8 mouse cellular contexts compared by ENCODE assay signal in genomic region chr7:12880911-12881660, GRCm38 (mm10). TPM values are rescaled to one million over a fixed set of nuclear protein-coding genes. Genes with fewer than 3 reads are reported as not detected.
DNase-seq lines count a peak whose midpoint lies in the region; ATAC-seq and TF ChIP-seq lines count a peak whose summit lies in the region.

Zfp128 (plus strand) TSS chr7:12881177.

- H3K9ac ChIP-seq in heart, embryonic 15.5 days = peak within 1 kb of the TSS; percentile 71
- peak within 1 kb of the TSS; percentile 61 for H3K9ac ChIP-seq in liver, embryonic 14.5 days (replicated peaks)
- peak within 1 kb of the TSS; percentile 73 for H3K9ac ChIP-seq in neural tube, embryonic 11.5 days (ENCODE audit: low read length)
- peak within 1 kb of the TSS; percentile 68 for H3K9ac ChIP-seq in stomach, postnatal 0 days (ENCODE audit: low read length)

- H3K4me3 ChIP-seq in forebrain, embryonic 10.5 days = peak within 1 kb of the TSS; percentile 71
- peak within 1 kb of the TSS; percentile 84 for H3K4me3 ChIP-seq in heart, embryonic 15.5 days
- H3K4me3 ChIP-seq in liver, embryonic 14.5 days (ENCODE audit: insufficient read depth in 1 of 2, low read depth in 2 of 2, low read length in 2 of 2) = peak within 1 kb of the TSS; percentile 57 to 91
- peak within 1 kb of the TSS; percentile 68 for H3K4me3 ChIP-seq in neural tube, embryonic 11.5 days (ENCODE audit: low read depth, low read length)
- H3K4me3 ChIP-seq in stomach, postnatal 0 days (ENCODE audit: low read depth, low read length) = peak within 1 kb of the TSS; percentile 74

- peak; percentile 100 for ATAC-seq in heart, embryonic 15.5 days (replicated peaks; ENCODE audit: insufficient number of reproducible peaks, insufficient read depth, low FRiP score, low read depth)
- ATAC-seq in liver, embryonic 14.5 days (ENCODE audit: insufficient read depth) = peak; percentile 100
- peak; percentile 99 for ATAC-seq in neural tube, embryonic 11.5 days (ENCODE audit: insufficient read depth, low FRiP score, low TSS enrichment)
- ATAC-seq in stomach, postnatal 0 days (ENCODE audit: low FRiP score, low TSS enrichment) = peak; percentile 100

- TF ChIP-seq CTCF in liver, embryonic 14.5 days (IDR thresholded peaks at IDR 0.05; ENCODE audit: low read depth) = peak; percentile 34
- TF ChIP-seq CTCF in stomach, postnatal 0 days (IDR thresholded peaks at IDR 0.05; ENCODE audit: low read depth) = peak; percentile 17

- H3K27me3 ChIP-seq in forebrain, embryonic 10.5 days (ENCODE audit: poor library complexity, severe bottlenecking) = no peaks in the 10 kb centered on the region
- no peaks in the 10 kb centered on the region for H3K27me3 ChIP-seq in heart, embryonic 15.5 days
- no peaks in the 10 kb centered on the region for H3K27me3 ChIP-seq in liver, embryonic 14.5 days (ENCODE audit: control insufficient read depth, insufficient read depth, low read length)
- no peaks in the 10 kb centered on the region for H3K27me3 ChIP-seq in neural tube, embryonic 11.5 days (ENCODE audit: control insufficient read depth, insufficient read depth, low read length)
- H3K27me3 ChIP-seq in stomach, postnatal 0 days (ENCODE audit: control insufficient read depth, insufficient read depth, low read length) = no peaks in the 10 kb centered on the region

- H3K36me3 ChIP-seq in forebrain, embryonic 10.5 days (replicated peaks) = peaks cover 27% of the 10 kb centered on the region
- H3K36me3 ChIP-seq in heart, embryonic 15.5 days = peaks cover 18% of the 10 kb centered on the region
- H3K36me3 ChIP-seq in liver, embryonic 14.5 days (replicated peaks; ENCODE audit: control insufficient read depth, insufficient read depth, low read depth) = no peaks in the 10 kb centered on the region
- H3K36me3 ChIP-seq in neural tube, embryonic 11.5 days (ENCODE audit: control insufficient read depth, insufficient read depth, low read length) = peaks cover 5% of the 10 kb centered on the region; the same call in 1 of the 2 replicates
- peaks cover 6% of the 10 kb centered on the region; the same call in 1 of the 2 replicates for H3K36me3 ChIP-seq in stomach, postnatal 0 days (ENCODE audit: control insufficient read depth, insufficient read depth, low read length)

- H3K9me3 ChIP-seq in forebrain, embryonic 10.5 days = 0 out of 2 replicates have a peak, but pooled peaks cover under 1% of the 10 kb centered on the region
- H3K9me3 ChIP-seq in heart, embryonic 15.5 days (replicated peaks) = no peaks in the 10 kb centered on the region; the same call in 1 of the 2 replicates
- no peaks in the 10 kb centered on the region for H3K9me3 ChIP-seq in liver, embryonic 14.5 days (ENCODE audit: control insufficient read depth, low read length)
- H3K9me3 ChIP-seq in neural tube, embryonic 11.5 days (ENCODE audit: control insufficient read depth, low read length) = no peaks in the 10 kb centered on the region
- H3K9me3 ChIP-seq in stomach, postnatal 0 days (ENCODE audit: control insufficient read depth, low read length) = no peaks in the 10 kb centered on the region

- TF ChIP-seq EP300 in liver, embryonic 14.5 days (IDR thresholded peaks at IDR 0.05; ENCODE audit: low read depth) = no peak
- no peak for TF ChIP-seq EP300 in stomach, postnatal 0 days (optimal IDR thresholded peaks at IDR 0.05)

- peak within 1 kb of the TSS; percentile 74 for H3K4me2 ChIP-seq in heart, embryonic 15.5 days
- H3K4me2 ChIP-seq in liver, embryonic 14.5 days (ENCODE audit: low read depth) = peak within 1 kb of the TSS; percentile 72
- H3K4me2 ChIP-seq in neural tube, embryonic 11.5 days (ENCODE audit: low read depth) = peak within 1 kb of the TSS; percentile 66
- H3K4me2 ChIP-seq in stomach, postnatal 0 days (replicated peaks; ENCODE audit: low read depth) = peak within 1 kb of the TSS; percentile 82

- DNase-seq in CD8-positive naive resting alpha-beta T cell, adult 2 months (ENCODE audit: low read depth in 2 of 2, low spot score in 2 of 2) = peak; percentile 78 to 80
- DNase-seq in c-Kit-positive CD71-negative TER-119-negative erythroid progenitor cells, embryonic 14.5 days (ENCODE audit: low read depth) = peak; percentile 92
- peak; percentile 94 for DNase-seq in forebrain, embryonic 10.5 days (ENCODE audit: extremely low spot score, low spot score)
- DNase-seq in kidney, postnatal 25 days = peak; percentile 97 to 98
- DNase-seq in liver, embryonic 14.5 days (ENCODE audit: low read depth in 3 of 3, low spot score in 3 of 3) = peak; percentile 83 to 89 (median 89)
- DNase-seq in neural tube, embryonic 11.5 days (ENCODE audit: low spot score) = peak; percentile 95
- peak; percentile 92 for DNase-seq in stomach, postnatal 0 days (ENCODE audit: low spot score)

- WGBS in forebrain, embryonic 10.5 days = 2% methylated on average over 35 of the region's 35 CpGs
- under 1% methylated on average over 35 of the region's 35 CpGs for WGBS in heart, embryonic 15.5 days
- WGBS in liver, embryonic 14.5 days (ENCODE audit: insufficient replicate concordance) = 1% methylated on average over 35 of the region's 35 CpGs
- 1% methylated on average over 35 of the region's 35 CpGs for WGBS in neural tube, embryonic 11.5 days
- under 1% methylated on average over 35 of the region's 35 CpGs for WGBS in stomach, postnatal 0 days

- peak within 1 kb of the TSS; percentile 87 for H3K27ac ChIP-seq in forebrain, embryonic 10.5 days
- peak within 1 kb of the TSS; percentile 38 for H3K27ac ChIP-seq in heart, embryonic 15.5 days
- no peak within 1 kb of the TSS for H3K27ac ChIP-seq in liver, embryonic 14.5 days
- no peak within 1 kb of the TSS for H3K27ac ChIP-seq in neural tube, embryonic 11.5 days (ENCODE audit: low read depth, low read length)
- H3K27ac ChIP-seq in stomach, postnatal 0 days (replicated peaks) = no peak within 1 kb of the TSS

- peaks cover 12% of the 10 kb centered on the region for H3K4me1 ChIP-seq in forebrain, embryonic 10.5 days
- peaks cover 8% of the 10 kb centered on the region for H3K4me1 ChIP-seq in heart, embryonic 15.5 days (replicated peaks)
- peaks cover 0 to 6% of the 10 kb centered on the region in 2 experiments; a peak in 1 of 4 replicates for H3K4me1 ChIP-seq in liver, embryonic 14.5 days (replicated peaks; ENCODE audit: control insufficient read depth in 2 of 2, insufficient read depth in 2 of 2, low read length in 1 of 2)
- H3K4me1 ChIP-seq in neural tube, embryonic 11.5 days (ENCODE audit: control insufficient read depth, insufficient read depth, low read length) = peaks cover 7% of the 10 kb centered on the region; the same call in 1 of the 2 replicates
- H3K4me1 ChIP-seq in stomach, postnatal 0 days (replicated peaks; ENCODE audit: control insufficient read depth, insufficient read depth) = peaks cover 4% of the 10 kb centered on the region

RNA-seq across cellular contexts. Expression of gene Zfp128, which starts in this region (rescaled TPM):
- polyA plus RNA-seq in forebrain, embryonic 10.5 days (2016; fragmentation: Nextera tagmentation; extraction: Ambion mirVana) = 4.4 and 5.1 TPM in 2 replicates
- 2.9 and 3.3 TPM in 2 replicates for polyA plus RNA-seq in heart, embryonic 15.5 days (2015; fragmentation: Nextera tagmentation; extraction: Ambion mirVana)
- 0.49 and 0.54 TPM in 2 replicates for polyA plus RNA-seq in liver, embryonic 14.5 days (2012; rRNA removed)
- 0.39 and 1.0 TPM in 2 replicates for polyA plus RNA-seq in liver, embryonic 14.5 days (2014; fragmentation: Nextera tagmentation; extraction: Ambion mirVana)
- 7.0 and 8.1 TPM in 2 replicates for polyA plus RNA-seq in neural tube, embryonic 11.5 days (2014; fragmentation: Nextera tagmentation; extraction: Ambion mirVana)
- polyA plus RNA-seq in stomach, postnatal 0 days (2015; fragmentation: Nextera tagmentation; extraction: Ambion mirVana) = 1.5 and 1.6 TPM in 2 replicates

Comparison
In these comparisons a context has a peak if more than half of its experiments do, and no peak if none do; other contexts are left out.
1. H3K27ac ChIP-seq: peak in forebrain, embryonic 10.5 days (single experiment) and heart, embryonic 15.5 days (single experiment); none in liver, embryonic 14.5 days (single experiment), neural tube, embryonic 11.5 days (single experiment) and stomach, postnatal 0 days (single experiment).
2. Peak in every context shown above with its lines, with median percentiles within 50 percentile points of each other: DNase-seq, H3K4me3 ChIP-seq, ATAC-seq, H3K4me2 ChIP-seq and H3K9ac ChIP-seq.